Mouse (Mus musculus) ES-E14 (cell line): ENCODE results near the gene Rps29. TPM values are rescaled to one million over a fixed set of nuclear protein-coding genes. Genes with fewer than 3 reads are reported as not detected.

Experiments
- DNase-seq: peaks from one replicate; pipeline ENCODE4 v3.0.0-alpha.2; 2013; ENCODE audit warnings: low read depth, low spot score
- H3K27ac ChIP-seq: 2 replicates; pipeline ENCODE4 v1.5.1; 2012; ENCODE audit warnings: low read depth, mild to moderate bottlenecking, low read length, moderate library complexity, mixed read lengths; ENCODE audit not compliant: poor library complexity, insufficient read depth, severe bottlenecking
- H3K36me3 ChIP-seq: 2 replicates; pipeline ENCODE4 v1.6.1; 2012; ENCODE audit warnings: mild to moderate bottlenecking, low read length, moderate library complexity, mixed read lengths; ENCODE audit not compliant: control insufficient read depth, poor library complexity, insufficient read depth, severe bottlenecking
- H3K4me1 ChIP-seq, 2 experiments: fragments of 150-350 bp in 1 of 2; sonication (generic) in 1 of 2; 2 replicates each; pipeline ENCODE4 v1.6.1; 2012; ENCODE audit warnings: low read length in 2 of 2, mild to moderate bottlenecking in 1 of 2, mixed read lengths in 1 of 2; ENCODE audit not compliant: control insufficient read depth in 2 of 2, insufficient read depth in 2 of 2, poor library complexity in 1 of 2
- H3K4me3 ChIP-seq, 2 experiments: fragments of 150-350 bp in 1 of 2; sonication (generic) in 1 of 2; 2 replicates each; pipeline ENCODE4 v1.5.1; 2012; ENCODE audit warnings: low read length in 2 of 2, low read depth in 1 of 2, mild to moderate bottlenecking in 1 of 2, mixed read lengths in 1 of 2; ENCODE audit not compliant: insufficient read depth in 1 of 2, poor library complexity in 1 of 2, severe bottlenecking in 1 of 2
- H3K9ac ChIP-seq: 2 replicates; pipeline ENCODE4 v1.6.1; 2012; ENCODE audit warnings: low read depth, mild to moderate bottlenecking, low read length, mixed read lengths; ENCODE audit not compliant: poor library complexity, insufficient read depth, severe bottlenecking
- H3K9me3 ChIP-seq: fragments of 150-350 bp; sonication (generic); 2 replicates; pipeline ENCODE4 v1.6.1; 2012; ENCODE audit warnings: low read depth, mild to moderate bottlenecking, low read length; ENCODE audit not compliant: control insufficient read depth, insufficient read depth
- CHD2 ChIP-seq: IDR thresholded peaks from 2 replicates; pipeline ENCODE4 v1.6.1; 2014; ENCODE audit warnings: mild to moderate bottlenecking, low read depth, low read length, inconsistent platforms
- HCFC1 ChIP-seq: IDR thresholded peaks from 2 replicates; pipeline ENCODE4 v1.6.1; 2012; ENCODE audit warnings: low read length, inconsistent platforms, borderline replicate concordance; ENCODE audit not compliant: insufficient read depth
- MAFK ChIP-seq: IDR thresholded peaks from 2 replicates; pipeline ENCODE4 v1.6.1; 2014; ENCODE audit warnings: mild to moderate bottlenecking, low read depth, low read length, inconsistent platforms; ENCODE audit not compliant: insufficient read depth
- ZC3H11A ChIP-seq: IDR thresholded peaks from 2 replicates; pipeline ENCODE4 v1.6.1; 2012; ENCODE audit warnings: low read depth, mild to moderate bottlenecking, inconsistent platforms, low read length, borderline replicate concordance
- ZNF384 ChIP-seq: IDR thresholded peaks from 2 replicates; pipeline ENCODE4 v1.6.1; 2012; ENCODE audit warnings: low read depth, low read length, inconsistent platforms
- in situ Hi-C, 2 experiments: fragments of 600-800 bp; cut with MboI; formaldehyde crosslinking; loops; one replicate each; pipeline ENCODE4 v1.15.1; 2025; ENCODE audit warnings: low sequenced_read_pairs in 2 of 2, inconsistent platforms in 1 of 2; ENCODE audit not compliant: unreplicated experiment in 2 of 2
- total RNA-seq: library from RNA; depleted of rRNA; stranded (reverse); fragments of 300-350 nt; gene quantifications from 2 replicates; pipeline ENCODE4 v1.2.3, GENCODE M21; 2012

The Rps29 gene
- total RNA-seq, 1 experiment: 5,422 TPM

- DNase-seq: no peak
- Histone ChIP-seq H3K4me3 (peak overlapping the region; percentile 2 to 86; a peak in 1 of 4 replicates), H3K9ac (peak overlapping the region; percentile 92; the same call in 1 of the 2 replicates)
Measured at GRCm38 (mm10) chr12:69157107-69157506, 1.9 kb downstream of the Rps29 start.

GRCm38 (mm10) chr12:69156436-69156835 is 2.5 kb downstream of the Rps29 start:
- Histone ChIP-seq H3K4me1 (peaks cover 0 to 4% of the 10 kb centered on the region in 2 experiments; a peak in 2 of 4 replicates), H3K9me3 (no peaks in the 10 kb centered on the region), H3K4me3 (no peak overlapping the region), H3K9ac (no peak overlapping the region), H3K36me3 (peaks cover 14% of the 10 kb centered on the region), H3K27ac (no peak overlapping the region)
- TF ChIP-seq CHD2 (no peak), ZNF384 (no peak), ZC3H11A (no peak), MAFK (no peak), HCFC1 (no peak)
- no peak for DNase-seq
- in situ Hi-C loops: no loop called here

More at GRCm38 (mm10) chr12:69157107-69157506, 1.9 kb downstream of the Rps29 start:
- Histone ChIP-seq H3K27ac (peak overlapping the region; percentile 41; the same call in 1 of the 2 replicates), H3K36me3 (peaks cover 14% of the 10 kb centered on the region), H3K4me1 (peaks cover 0 to 4% of the 10 kb centered on the region in 2 experiments; a peak in 2 of 4 replicates), H3K9me3 (no peaks in the 10 kb centered on the region)
- in situ Hi-C loops: no loop called here
- TF ChIP-seq CHD2: no peak; the same call in 1 of the 2 replicates
- no peak for TF ChIP-seq ZC3H11A
- no peak for TF ChIP-seq MAFK
- TF ChIP-seq ZNF384: no peak
- TF ChIP-seq HCFC1: no peak

- Histone ChIP-seq H3K9ac (no peak overlapping the region), H3K36me3 (peaks cover 14% of the 10 kb centered on the region), H3K4me3 (no peak overlapping the region), H3K9me3 (no peaks in the 10 kb centered on the region), H3K27ac (no peak overlapping the region), H3K4me1 (peaks cover 0 to 4% of the 10 kb centered on the region in 2 experiments; a peak in 2 of 4 replicates)
- in situ Hi-C loops: no loop called here
- no peak for DNase-seq
- no peak for TF ChIP-seq MAFK
- no peak for TF ChIP-seq ZC3H11A
- no peak for TF ChIP-seq HCFC1
- no peak for TF ChIP-seq ZNF384
- TF ChIP-seq CHD2: no peak
Measured at GRCm38 (mm10) chr12:69155923-69156322, 3.1 kb downstream of the Rps29 start.

GRCm38 (mm10) chr12:69150049-69150448 is 8.9 kb downstream of the Rps29 start:
- TF ChIP-seq MAFK (no peak), ZC3H11A (no peak), ZNF384 (no peak), HCFC1 (no peak), CHD2 (no peak)
- no peaks in the 10 kb centered on the region for H3K36me3 ChIP-seq
- DNase-seq: no peak
- H3K9ac ChIP-seq: no peak overlapping the region
- in situ Hi-C loops: no loop called here
- H3K4me1 ChIP-seq: peaks cover 0 to 3% of the 10 kb centered on the region in 2 experiments; a peak in 2 of 4 replicates
- no peaks in the 10 kb centered on the region for H3K9me3 ChIP-seq
- H3K4me3 ChIP-seq: no peak overlapping the region
- no peak overlapping the region for H3K27ac ChIP-seq
